Mouse (Mus musculus) heart, embryonic 13.5 days (tissue): ENCODE data around the gene Ulk1. TPM values are rescaled to one million over a fixed set of nuclear protein-coding genes. Genes with fewer than 3 reads are reported as not detected.
A peak's percentile ranks its signal among the peaks of the same experiment; 100 is the strongest.
"Not testable (repeated sequence)": the region's sequence is repeated elsewhere in the genome, so short reads cannot be mapped to it uniquely, and the experiment has no call there.

Source experiments
- ATAC-seq: fragments of 200-750 bp; cut with Nextera tagmentation; 2 replicates; pipeline ENCODE4 v1.8.0; 2017; ENCODE audit warnings: moderate TSS enrichment; ENCODE audit not compliant: insufficient number of reproducible peaks, low FRiP score, low TSS enrichment; ENCODE audit errors: extremely low read depth
- H3K27ac ChIP-seq: fragments of 300-500 bp; sonication (generic); replicated peaks from 2 replicates; pipeline ENCODE4 v1.5.1; 2015; ENCODE audit warnings: moderate library complexity, mild to moderate bottlenecking, inconsistent platforms
- H3K27me3 ChIP-seq: fragments of 300-500 bp; sonication (generic); replicated peaks from 2 replicates; pipeline ENCODE4 v1.6.1; 2015; ENCODE audit warnings: mild to moderate bottlenecking, inconsistent platforms
- H3K36me3 ChIP-seq: fragments of 300-500 bp; sonication (generic); 2 replicates; pipeline ENCODE4 v1.6.1; 2015; ENCODE audit warnings: mild to moderate bottlenecking, inconsistent platforms
- H3K4me1 ChIP-seq: fragments of 300-500 bp; sonication (generic); 2 replicates; pipeline ENCODE4 v1.6.1; 2015; ENCODE audit warnings: inconsistent platforms
- H3K4me2 ChIP-seq: fragments of 300-500 bp; sonication (generic); 2 replicates; pipeline ENCODE4 v1.6.1; 2015; ENCODE audit warnings: inconsistent platforms, mild to moderate bottlenecking, moderate library complexity
- H3K4me3 ChIP-seq: fragments of 300-500 bp; sonication (generic); 2 replicates; pipeline ENCODE4 v1.5.1; 2015; ENCODE audit warnings: moderate library complexity, mild to moderate bottlenecking, inconsistent platforms
- H3K9ac ChIP-seq: fragments of 300-500 bp; sonication (generic); 2 replicates; pipeline ENCODE4 v1.6.1; 2015; ENCODE audit warnings: inconsistent platforms, mild to moderate bottlenecking, moderate library complexity
- H3K9me3 ChIP-seq: fragments of 300-500 bp; sonication (generic); 2 replicates; pipeline ENCODE4 v1.6.1; 2016; ENCODE audit warnings: inconsistent platforms
- WGBS: fragments of 180-500 bp; shearing (Covaris S2); methylation state at CpG from one replicate; pipeline ENCODE4 v1.1.7; 2015; ENCODE audit warnings: mixed read lengths; 5-methylcytosine and 5-hydroxymethylcytosine counted together
- polyA plus RNA-seq: library from polyadenylated mRNA; unstranded; fragments of >200 nt; fragmentation: Nextera tagmentation; extraction: Ambion mirVana; gene quantifications from 2 replicates; pipeline ENCODE4 v1.2.1, GENCODE M21; 2015

Gene Ulk1
- polyA plus RNA-seq, 1 experiment from 2014 or later = 11.8 TPM

- peak; percentile 78 for ATAC-seq
- under 1% methylated on average over 56 of the region's 57 CpGs for WGBS
These were observed 29.7 kb downstream of the Ulk1 start, which contains the start of gene Pus1 for GRCm38 (mm10) chr5:110779998-110780760. Pus1 (minus strand) TSS chr5:110780659.

GRCm38 (mm10) chr5:110779276-110779997, 30.5 kb downstream of the Ulk1 start:
- H3K36me3 ChIP-seq = peaks cover 45% of the 10 kb centered on the region
- H3K9me3 ChIP-seq = no peaks in the 10 kb centered on the region
- peaks cover 21% of the 10 kb centered on the region for H3K4me1 ChIP-seq
- 20% methylated on average over 15 of the region's 15 CpGs for WGBS
- H3K27ac ChIP-seq = no peak overlapping the region
- H3K4me2 ChIP-seq = peak overlapping the region; percentile 89
- peak overlapping the region; percentile 83 for H3K4me3 ChIP-seq
- H3K9ac ChIP-seq = peak overlapping the region; percentile 84
- no peak for ATAC-seq
- no peaks in the 10 kb centered on the region for H3K27me3 ChIP-seq

More at GRCm38 (mm10) chr5:110779998-110780760, 29.7 kb downstream of the Ulk1 start, which contains the start of gene Pus1:
- H3K9me3 ChIP-seq = no peaks in the 10 kb centered on the region
- H3K27me3 ChIP-seq = no peaks in the 10 kb centered on the region
- peak within 1 kb of the TSS; percentile 50 for H3K27ac ChIP-seq
- H3K4me3 ChIP-seq = peak within 1 kb of the TSS; percentile 83
- H3K4me1 ChIP-seq = peaks cover 21% of the 10 kb centered on the region
- H3K4me2 ChIP-seq = peak within 1 kb of the TSS; percentile 89
- peaks cover 42% of the 10 kb centered on the region for H3K36me3 ChIP-seq
- peak within 1 kb of the TSS; percentile 84 for H3K9ac ChIP-seq

GRCm38 (mm10) chr5:110778263-110778662, 31.6 kb downstream of the Ulk1 start:
- Histone ChIP-seq H3K27me3 (no peaks in the 10 kb centered on the region), H3K4me1 (peaks cover 21% of the 10 kb centered on the region), H3K4me2 (no peak overlapping the region), H3K36me3 (peaks cover 56% of the 10 kb centered on the region), H3K27ac (no peak overlapping the region), H3K9me3 (no peaks in the 10 kb centered on the region), H3K4me3 (no peak overlapping the region), H3K9ac (no peak overlapping the region)
- WGBS = 91% methylated on average over 12 of the region's 12 CpGs
- no peak for ATAC-seq

- Histone ChIP-seq H3K27me3 (no peaks in the 10 kb centered on the region), H3K36me3 (peaks cover 63% of the 10 kb centered on the region), H3K4me1 (peaks cover 19% of the 10 kb centered on the region), H3K4me2 (no peak overlapping the region), H3K27ac (no peak overlapping the region), H3K4me3 (no peak overlapping the region), H3K9ac (no peak overlapping the region), H3K9me3 (no peaks in the 10 kb centered on the region)
- ATAC-seq = no peak
- 78% methylated on average over 2 of the region's 2 CpGs for WGBS
These were observed 33.8 kb downstream of the Ulk1 start for GRCm38 (mm10) chr5:110776141-110776540.

DNA sequence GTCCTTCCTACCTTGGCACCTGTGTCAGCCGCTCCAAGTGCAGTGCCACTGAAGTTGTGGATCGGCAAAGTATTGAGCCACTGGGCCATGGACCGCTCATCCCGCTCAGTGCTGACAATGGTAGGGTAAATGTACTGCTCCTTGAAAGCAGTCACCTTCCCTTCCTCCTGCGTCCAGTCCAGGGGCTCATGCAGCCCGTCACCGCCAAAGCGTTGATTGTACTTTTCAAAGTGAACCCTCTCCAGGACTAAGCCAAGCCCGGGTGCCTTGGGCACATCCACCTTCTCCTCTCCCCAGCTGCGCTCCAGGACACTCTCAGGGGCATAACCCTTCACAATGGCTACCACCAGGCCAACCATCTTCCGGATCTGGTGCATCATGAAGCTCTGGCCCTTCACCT, 35.4 kb downstream of the Ulk1 start:
- Histone ChIP-seq H3K36me3 (peaks cover 63% of the 10 kb centered on the region), H3K4me1 (peaks cover 11% of the 10 kb centered on the region), H3K4me2 (no peak overlapping the region), H3K4me3 (no peak overlapping the region), H3K9ac (no peak overlapping the region), H3K27me3 (no peaks in the 10 kb centered on the region), H3K9me3 (no peaks in the 10 kb centered on the region), H3K27ac (no peak overlapping the region)
- no peak for ATAC-seq
- WGBS = 89% methylated on average over 11 of the region's 11 CpGs

- H3K27me3 ChIP-seq, ATAC-seq, H3K9me3 ChIP-seq, H3K4me2 ChIP-seq, H3K9ac ChIP-seq, H3K27ac ChIP-seq, H3K4me3 ChIP-seq: not testable (repeated sequence)
- Histone ChIP-seq H3K4me1 (peaks cover 17% of the 10 kb centered on the region), H3K36me3 (peaks cover 54% of the 10 kb centered on the region)
- WGBS = 90% methylated on average over 9 of the region's 10 CpGs
These were observed 37.0 kb downstream of the Ulk1 start for GRCm38 (mm10) chr5:110772945-110773344.

GRCm38 (mm10) chr5:110770448-110771158, 39.3 kb downstream of the Ulk1 start, which contains the start of gene Ep400:
Ep400 (minus strand) TSS chr5:110770717.
- Histone ChIP-seq H3K4me1 (peaks cover 26% of the 10 kb centered on the region), H3K27me3 (no peaks in the 10 kb centered on the region), H3K9me3 (no peaks in the 10 kb centered on the region), H3K27ac (peak within 1 kb of the TSS; percentile 92), H3K4me3 (peak within 1 kb of the TSS; percentile 95), H3K9ac (peak within 1 kb of the TSS; percentile 88), H3K4me2 (peak within 1 kb of the TSS; percentile 73), H3K36me3 (peaks cover 31% of the 10 kb centered on the region)
- under 1% methylated on average over 83 of the region's 83 CpGs for WGBS
- ATAC-seq = peak; percentile 95

DNA sequence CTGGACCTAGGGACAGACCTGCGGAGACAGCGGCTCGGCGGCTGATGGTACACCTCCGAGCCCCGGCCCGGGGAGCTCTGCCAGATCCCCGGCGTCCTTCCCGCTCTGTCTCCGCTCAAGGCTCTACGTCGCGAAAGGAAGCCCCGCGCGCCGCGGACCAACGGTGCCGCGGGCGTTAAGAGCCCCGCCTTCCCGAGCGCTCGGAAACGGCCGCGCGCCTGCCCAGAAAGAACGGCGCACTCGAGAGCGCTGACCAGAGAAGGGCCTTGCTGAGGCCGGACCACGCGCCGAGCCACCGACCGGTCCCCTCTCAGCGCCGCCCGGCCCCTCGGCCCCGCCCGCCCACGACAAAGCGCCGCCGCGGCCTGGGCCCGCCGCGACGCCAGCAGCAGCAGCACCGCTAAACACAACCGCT, 39.9 kb downstream of the Ulk1 start:
- no peaks in the 10 kb centered on the region for H3K27me3 ChIP-seq
- peaks cover 25% of the 10 kb centered on the region for H3K36me3 ChIP-seq
- ATAC-seq = peak; percentile 44
- peak overlapping the region; percentile 73 for H3K4me2 ChIP-seq
- H3K4me3 ChIP-seq = peak overlapping the region; percentile 95
- H3K27ac ChIP-seq = peak overlapping the region; percentile 92
- WGBS = 1% methylated on average over 58 of the region's 58 CpGs
- no peaks in the 10 kb centered on the region for H3K9me3 ChIP-seq
- peak overlapping the region; percentile 88 for H3K9ac ChIP-seq
- H3K4me1 ChIP-seq = peaks cover 26% of the 10 kb centered on the region

GRCm38 (mm10) chr5:110769272-110769671, 40.6 kb downstream of the Ulk1 start:
- Histone ChIP-seq H3K4me3 (peak overlapping the region; percentile 95), H3K4me2 (peak overlapping the region; percentile 73), H3K9me3 (no peaks in the 10 kb centered on the region), H3K9ac (peak overlapping the region; percentile 88), H3K4me1 (peaks cover 26% of the 10 kb centered on the region), H3K27ac (peak overlapping the region; percentile 92; the same call in 1 of the 2 replicates), H3K27me3 (no peaks in the 10 kb centered on the region), H3K36me3 (peaks cover 17% of the 10 kb centered on the region)
- WGBS = 45% methylated on average over 4 of the region's 4 CpGs
- no peak for ATAC-seq

DNA sequence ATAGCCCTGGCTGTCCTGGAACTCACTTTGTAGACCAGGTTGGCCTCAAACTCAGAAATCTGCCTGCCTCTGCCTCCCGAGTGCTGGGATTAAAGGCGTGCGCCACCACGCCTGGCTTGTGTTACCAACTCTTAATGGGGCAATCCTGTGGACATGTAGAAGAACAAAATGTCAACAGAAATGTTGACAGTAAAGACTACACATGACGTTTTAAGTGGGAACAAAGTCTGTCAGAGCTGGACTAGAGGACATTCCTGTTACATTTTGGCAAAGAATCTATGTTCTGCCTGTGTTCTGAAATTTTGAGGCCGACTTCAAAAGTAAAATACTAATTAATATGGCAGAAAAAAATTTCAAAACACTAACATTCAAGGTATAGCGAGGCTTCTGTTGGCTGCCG, 46.0 kb downstream of the Ulk1 start:
- Histone ChIP-seq H3K27ac (no peak overlapping the region), H3K9ac (no peak overlapping the region), H3K9me3 (no peaks in the 10 kb centered on the region), H3K27me3 (no peaks in the 10 kb centered on the region), H3K4me3 (no peak overlapping the region), H3K4me2 (no peak overlapping the region), H3K4me1 (peaks cover 18% of the 10 kb centered on the region), H3K36me3 (peaks cover 8% of the 10 kb centered on the region; the same call in 1 of the 2 replicates)
- WGBS = 90% methylated on average over 8 of the region's 8 CpGs
- ATAC-seq = no peak

DNA sequence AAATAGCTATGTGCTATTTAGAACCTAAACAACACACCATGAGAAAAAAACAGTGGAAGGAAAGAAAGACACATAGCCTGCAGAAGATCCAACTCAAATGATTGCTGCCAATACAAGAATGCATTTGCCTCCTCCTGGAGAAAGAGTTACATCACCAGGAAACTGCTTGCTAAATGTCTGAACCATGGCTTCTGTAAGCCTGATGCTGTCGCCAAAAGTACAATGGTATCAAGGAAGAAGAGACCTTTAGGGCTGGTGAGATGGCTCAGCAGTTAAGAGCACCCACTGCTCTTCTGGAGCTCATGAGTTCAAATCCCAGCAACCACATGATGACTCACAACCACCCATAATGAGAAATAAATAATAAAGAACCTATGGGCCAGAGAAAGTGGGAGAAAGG, 64.9 kb downstream of the Ulk1 start:
- 61% methylated on average over 1 of the region's 1 CpGs for WGBS
- Histone ChIP-seq H3K9ac (no peak overlapping the region), H3K9me3 (no peaks in the 10 kb centered on the region), H3K27me3 (no peaks in the 10 kb centered on the region), H3K27ac (no peak overlapping the region), H3K4me3 (no peak overlapping the region), H3K4me2 (no peak overlapping the region), H3K36me3 (peaks cover 20% of the 10 kb centered on the region), H3K4me1 (no peaks in the 10 kb centered on the region)
- no peak for ATAC-seq
